Mouse (Mus musculus) layer of hippocampus, postnatal 14 days (tissue): ENCODE measurements at regions not wholly inside any gene's neighbourhood (a gene's known extent, or its start where the extent isn't known, plus 50 kb on each side); places are given as distances from the start of the nearest gene placed in this dataset.
"Not testable (repeated sequence)": the region's sequence is repeated elsewhere in the genome, so short reads cannot be mapped to it uniquely, and the experiment has no call there.

Experiments used
- DNase-seq, 2 experiments: peaks; one replicate each; pipeline ENCODE4 v3.0.0; 2021 to 2022; ENCODE audit warnings: low spot score in 2 of 2, mixed read lengths in 1 of 2

GRCm38 (mm10) chr10:85731163-85731562 is 98.1 kb upstream of the Pwp1 start:
- DNase-seq = not testable (repeated sequence)

- not testable (repeated sequence) for DNase-seq
Measured at GRCm38 (mm10) chr10:85731796-85732388, 97.4 kb upstream of the Pwp1 start.

- no peak for DNase-seq
Measured at GRCm38 (mm10) chr10:85737796-85738195, 91.5 kb upstream of the Pwp1 start.

GRCm38 (mm10) chr10:85739008-85739407 is 90.3 kb upstream of the Pwp1 start:
- no peak for DNase-seq

GRCm38 (mm10) chr10:85739565-85739964 is 89.7 kb upstream of the Pwp1 start:
- DNase-seq = peak in 1 of 2 experiments; percentile 3

GRCm38 (mm10) chr10:85741972-85742371 is 87.3 kb upstream of the Pwp1 start:
- DNase-seq = no peak

- DNase-seq = not testable (repeated sequence)
Measured at GRCm38 (mm10) chr10:85745390-85745789, 83.9 kb upstream of the Pwp1 start.

GRCm38 (mm10) chr10:85745818-85746217 is 83.5 kb upstream of the Pwp1 start:
- DNase-seq = not testable (repeated sequence)

GRCm38 (mm10) chr10:85749549-85749948 is 79.7 kb upstream of the Pwp1 start:
- DNase-seq = not testable (repeated sequence)

GRCm38 (mm10) chr10:85775035-85775434 is 54.3 kb upstream of the Pwp1 start:
- DNase-seq = no peak
